ENCODE assay signal across 22 mouse cellular contexts in the genomic region with DNA sequence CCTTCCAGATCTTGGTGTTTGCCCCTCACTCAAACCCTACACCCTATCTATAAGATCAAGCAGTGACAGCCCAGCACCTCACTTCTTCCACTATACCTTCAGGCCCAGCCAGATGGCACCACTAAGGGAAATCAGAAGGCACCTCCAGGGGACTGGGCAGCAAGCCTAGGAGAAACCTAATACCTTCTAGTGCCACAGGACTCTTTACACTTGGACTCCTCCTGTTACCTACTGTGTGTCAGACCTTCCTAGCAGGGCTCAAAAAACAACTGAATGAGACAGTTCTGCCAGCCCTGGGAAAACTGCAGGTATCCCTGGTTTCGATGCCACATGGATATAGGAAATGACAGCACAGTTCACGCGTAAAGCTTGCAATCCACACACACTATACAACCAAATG. TPM values are rescaled to one million over a fixed set of nuclear protein-coding genes. Genes with fewer than 3 reads are reported as not detected.
DNase-seq lines count a peak whose midpoint lies in the region; ATAC-seq and TF ChIP-seq lines count a peak whose summit lies in the region.
"Had no signal": no experiment of that assay in that cellular context is flagged by ENCODE, and none has a peak within 500 bp of the region (broad histone marks: within the 10 kb centered on the region; RNA-seq: fewer than 3 reads in every experiment).

No protein-coding gene starts in this region.

- no peak overlapping the region for H3K4me3 ChIP-seq in kidney, postnatal 0 days (replicated peaks; ENCODE audit: low read depth, low read length)
- H3K4me3 ChIP-seq in kidney, embryonic 16.5 days (ENCODE audit: low read length), result no peak overlapping the region
- H3K4me3 ChIP-seq in limb, embryonic 10.5 days, result no peak overlapping the region
- H3K4me3 ChIP-seq: forebrain, embryonic 13.5 days; heart, embryonic 13.5 days; hindbrain, embryonic 15.5 days; left cerebral cortex, adult 2 months; limb, embryonic 13.5 days; liver, embryonic 13.5 days; midbrain, embryonic 10.5 days had no signal

- H3K36me3 ChIP-seq in kidney, postnatal 0 days (ENCODE audit: insufficient read depth, low read length), result no peaks in the 10 kb centered on the region
- no peaks in the 10 kb centered on the region for H3K36me3 ChIP-seq in kidney, embryonic 16.5 days (ENCODE audit: insufficient read depth, low read length)
- H3K36me3 ChIP-seq in limb, embryonic 10.5 days, result no peaks in the 10 kb centered on the region
- H3K36me3 ChIP-seq: heart, embryonic 13.5 days; hindbrain, embryonic 15.5 days; limb, embryonic 13.5 days; liver, embryonic 13.5 days; midbrain, embryonic 10.5 days had no signal

- H3K4me2 ChIP-seq in kidney, postnatal 0 days (ENCODE audit: low read length), result no peak overlapping the region
- H3K4me2 ChIP-seq in kidney, embryonic 16.5 days (replicated peaks; ENCODE audit: low read depth, low read length), result no peak overlapping the region
- H3K4me2 ChIP-seq: forebrain, embryonic 13.5 days; heart, embryonic 13.5 days; hindbrain, embryonic 15.5 days; limb, embryonic 13.5 days; liver, embryonic 13.5 days had no signal

- 84% methylated on average over 3 of the region's 3 CpGs for WGBS in kidney, postnatal 0 days
- WGBS in kidney, embryonic 16.5 days, result 89% methylated on average over 3 of the region's 3 CpGs
- WGBS in limb, embryonic 10.5 days, result 94% methylated on average over 3 of the region's 3 CpGs

- no peak for ATAC-seq in kidney, postnatal 0 days (replicated peaks; ENCODE audit: low FRiP score, low read depth)
- no peak for ATAC-seq in kidney, embryonic 16.5 days (ENCODE audit: low FRiP score, low TSS enrichment)
- peak; percentile 95 for ATAC-seq in cerebellum, adult (ENCODE audit: insufficient number of reproducible peaks, low FRiP score, low TSS enrichment)
- ATAC-seq: forebrain, embryonic 13.5 days; intestine, postnatal 0 days had no signal

- H3K9me3 ChIP-seq in kidney, postnatal 0 days (replicated peaks; ENCODE audit: low read length), result no peaks in the 10 kb centered on the region
- no peaks in the 10 kb centered on the region for H3K9me3 ChIP-seq in kidney, embryonic 16.5 days (ENCODE audit: low read length)
- H3K9me3 ChIP-seq in limb, embryonic 10.5 days (replicated peaks), result no peaks in the 10 kb centered on the region
- H3K9me3 ChIP-seq: forebrain, embryonic 13.5 days; heart, embryonic 13.5 days; hindbrain, embryonic 15.5 days; limb, embryonic 13.5 days; liver, embryonic 13.5 days; midbrain, embryonic 10.5 days had no signal

- peaks cover 25% of the 10 kb centered on the region for H3K4me1 ChIP-seq in kidney, postnatal 0 days (replicated peaks; ENCODE audit: insufficient read depth, low read length)
- peaks cover 45% of the 10 kb centered on the region for H3K4me1 ChIP-seq in kidney, embryonic 16.5 days (ENCODE audit: insufficient read depth, low read length)
- no peaks in the 10 kb centered on the region for H3K4me1 ChIP-seq in limb, embryonic 10.5 days
- H3K4me1 ChIP-seq: limb, embryonic 13.5 days had no signal

- no peak for TF ChIP-seq CTCF in kidney, postnatal 0 days (IDR thresholded peaks at IDR 0.05; ENCODE audit: low read depth)

- no peaks in the 10 kb centered on the region for H3K27me3 ChIP-seq in kidney, postnatal 0 days (ENCODE audit: insufficient read depth, low read length)
- no peaks in the 10 kb centered on the region for H3K27me3 ChIP-seq in kidney, embryonic 16.5 days (ENCODE audit: insufficient read depth, low read length)
- H3K27me3 ChIP-seq in limb, embryonic 10.5 days (ENCODE audit: low read depth, poor library complexity, severe bottlenecking), result no peaks in the 10 kb centered on the region
- H3K27me3 ChIP-seq: forebrain, embryonic 13.5 days; heart, embryonic 13.5 days; hindbrain, embryonic 15.5 days; limb, embryonic 13.5 days; liver, embryonic 13.5 days had no signal

- no peak for DNase-seq in kidney, postnatal 0 days (ENCODE audit: low spot score)
- DNase-seq in cerebellum, adult 11-12 months, result peak; percentile 91
- DNase-seq in cerebellum, postnatal 14 days, result peak; percentile 82 to 94
- no peak for DNase-seq in neural tube, embryonic 10.5 days (ENCODE audit: extremely low spot score, low spot score)
- no peak for DNase-seq in limb, embryonic 10.5 days (ENCODE audit: low spot score)
- no peak for DNase-seq in ovary, adult 18-20 months (ENCODE audit: low spot score)
- DNase-seq: adrenal gland, adult 2 months; embryo, embryonic 11 days; heart, adult 11 months; kidney, postnatal 14 days; liver, embryonic 13.5 days; thymus, adult 2 months had no signal

- peak overlapping the region; percentile 31; the same call in 1 of the 2 replicates for H3K27ac ChIP-seq in kidney, postnatal 0 days
- H3K27ac ChIP-seq in kidney, embryonic 16.5 days (ENCODE audit: low read length), result no peak overlapping the region
- H3K27ac ChIP-seq in limb, embryonic 10.5 days, result no peak overlapping the region
- H3K27ac ChIP-seq: forebrain, embryonic 13.5 days; heart, embryonic 13.5 days; left cerebral cortex, adult 2 months; limb, embryonic 13.5 days; liver, embryonic 13.5 days; macrophage; midbrain, embryonic 10.5 days had no signal

- H3K9ac ChIP-seq in kidney, postnatal 0 days (ENCODE audit: low read depth, low read length), result no peak overlapping the region
- no peak overlapping the region for H3K9ac ChIP-seq in kidney, embryonic 16.5 days (replicated peaks; ENCODE audit: low read length)
- H3K9ac ChIP-seq: forebrain, embryonic 13.5 days; heart, embryonic 13.5 days; hindbrain, embryonic 15.5 days; limb, embryonic 13.5 days; liver, embryonic 13.5 days had no signal

RNA-seq across cellular contexts. Expression of gene Ptprj, which starts 36.5 kb away (rescaled TPM):
- polyA plus RNA-seq in kidney, postnatal 0 days (2015; fragmentation: Nextera tagmentation; extraction: Ambion mirVana), result 6.8 and 7.2 TPM in 2 replicates
- 7.0 and 7.4 TPM in 2 replicates for polyA plus RNA-seq in kidney, embryonic 16.5 days (2015; fragmentation: Nextera tagmentation; extraction: Ambion mirVana)
- 1.0 and 1.3 TPM in 2 replicates for polyA plus RNA-seq in limb, embryonic 10.5 days (2016; fragmentation: Nextera tagmentation; extraction: Ambion mirVana)

Comparison
In these comparisons a context has a peak if more than half of its experiments do, and no peak if none do; other contexts are left out.
1. DNase-seq: peak in cerebellum, adult 11-12 months (single experiment) and cerebellum, postnatal 14 days (2 of 2); none in kidney, postnatal 0 days (single experiment), neural tube, embryonic 10.5 days (single experiment), limb, embryonic 10.5 days (single experiment) and ovary, adult 18-20 months (single experiment).